Mouse (Mus musculus) lung, postnatal 36 days (tissue): ENCODE results near the gene Kif23.

Experiments
- DNase-seq: peaks from one replicate; pipeline ENCODE4 v3.0.0; 2022; ENCODE audit warnings: mixed read lengths

The Kif23 gene

DNA sequence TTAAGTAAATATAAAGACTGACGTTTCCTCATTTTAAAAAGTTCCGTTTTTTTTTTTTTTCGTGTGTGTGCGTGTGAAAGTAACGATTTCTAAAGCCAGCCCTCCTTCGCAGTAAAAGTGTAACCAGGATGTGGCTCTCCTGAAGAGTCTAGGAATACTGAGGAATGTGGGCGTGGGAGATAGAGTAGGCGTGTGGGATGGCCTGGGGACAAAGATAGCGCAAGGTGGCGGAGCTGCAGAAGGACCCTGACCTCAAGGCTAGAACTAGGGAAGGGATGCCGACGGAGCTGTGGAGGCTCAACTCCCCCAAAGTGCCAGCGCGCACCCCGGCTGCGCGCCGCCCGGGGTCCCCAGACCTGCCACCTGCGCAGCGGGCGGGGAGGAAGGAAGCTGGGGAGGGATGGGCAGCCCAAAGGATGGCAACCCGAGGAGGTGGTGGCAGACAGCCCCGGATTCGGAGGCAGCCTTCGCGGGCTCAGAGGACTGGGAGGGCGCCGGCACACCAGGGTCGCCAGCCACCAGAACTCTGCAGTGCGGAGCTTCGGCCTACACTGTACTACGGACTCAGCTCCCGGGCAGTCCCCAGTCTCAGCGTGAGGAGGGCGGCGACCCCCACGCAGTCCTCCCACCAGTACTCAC, 482 bp downstream of the Kif23 start:
- peak; percentile 25 for DNase-seq

DNA sequence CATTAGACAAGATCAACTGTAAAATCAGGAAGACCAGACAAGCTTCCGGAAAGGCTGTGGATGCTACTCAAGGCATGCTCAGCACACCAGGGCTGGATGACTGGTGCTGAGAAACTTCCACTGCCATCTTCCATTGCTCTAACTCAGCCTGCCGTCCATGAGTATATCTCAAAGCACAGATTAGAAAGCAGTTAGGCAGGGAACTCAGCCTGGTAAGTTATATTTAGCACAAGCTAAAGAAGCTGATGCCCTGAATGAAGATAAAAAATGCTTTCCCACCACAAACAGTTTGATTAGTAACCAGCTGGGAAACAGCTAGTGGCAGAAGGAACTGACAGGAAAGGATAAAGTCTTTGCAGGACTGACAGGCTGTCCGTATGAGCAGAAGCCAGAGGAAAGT, 5.5 kb downstream of the Kif23 start:
- DNase-seq: no peak

DNA sequence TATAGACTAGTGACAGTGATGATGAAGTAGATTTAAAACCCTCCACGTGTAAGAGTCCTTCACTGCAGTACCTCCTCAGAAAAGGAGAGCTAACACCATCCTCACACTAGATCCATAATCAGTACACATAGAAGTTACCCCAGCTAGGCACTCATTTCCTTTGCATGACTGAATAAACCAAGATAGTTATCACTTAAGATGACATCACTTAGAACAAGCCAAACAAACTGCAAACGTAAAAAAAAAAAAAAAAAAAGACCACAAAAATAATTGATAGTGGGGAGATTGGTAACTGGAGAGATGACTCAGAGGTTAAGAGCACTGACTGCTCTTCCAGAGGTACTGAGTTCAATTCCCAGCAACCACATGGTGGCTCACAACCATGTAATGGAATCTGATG, 13.2 kb downstream of the Kif23 start:
- no peak for DNase-seq

DNA sequence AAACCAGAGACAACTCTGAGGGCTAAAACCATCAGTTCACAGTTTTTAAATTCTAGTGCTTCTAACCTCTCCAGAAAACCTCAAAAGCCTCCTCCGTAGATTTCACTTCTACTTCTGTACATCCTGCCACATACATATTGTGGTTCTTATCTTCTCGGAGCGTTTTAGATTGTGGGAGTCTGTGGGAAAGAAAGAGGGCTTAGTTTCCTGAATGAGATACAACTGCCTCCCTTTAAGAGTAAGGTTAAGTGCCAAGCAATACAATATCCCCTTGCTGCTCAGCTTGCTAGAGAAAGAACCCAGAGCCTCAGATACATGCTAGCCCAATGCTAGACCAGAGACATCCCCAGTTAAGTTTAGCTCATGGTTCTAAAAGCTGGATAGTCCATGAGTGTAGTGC, 14.6 kb downstream of the Kif23 start:
- no peak for DNase-seq

DNA sequence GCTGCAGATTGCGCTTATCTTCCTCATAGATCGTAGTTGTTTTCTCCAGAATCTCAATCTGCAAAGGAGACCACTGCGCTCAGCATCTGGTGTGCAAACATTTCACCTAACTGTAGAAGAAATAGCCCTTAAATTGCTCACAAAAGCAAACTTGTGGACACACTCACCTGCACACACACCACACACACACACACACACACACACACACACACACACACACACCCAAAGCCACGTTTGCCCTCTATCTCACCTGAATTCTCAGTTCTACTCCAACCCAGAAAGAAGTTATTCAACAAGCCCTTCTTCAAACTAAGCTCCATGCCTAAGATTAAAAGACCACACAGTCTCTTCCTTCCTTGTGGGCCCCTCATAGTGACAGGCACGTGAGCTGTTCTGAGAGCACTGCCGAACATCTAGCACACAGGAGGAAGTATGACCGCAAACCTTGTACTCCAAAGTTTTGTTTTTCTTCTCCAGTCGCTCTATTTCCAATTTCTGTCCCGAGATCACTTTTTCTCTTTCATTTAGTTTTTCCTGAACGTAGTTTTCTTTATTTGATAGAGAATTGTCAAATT, 21.4 kb downstream of the Kif23 start:
- no peak for DNase-seq

DNA sequence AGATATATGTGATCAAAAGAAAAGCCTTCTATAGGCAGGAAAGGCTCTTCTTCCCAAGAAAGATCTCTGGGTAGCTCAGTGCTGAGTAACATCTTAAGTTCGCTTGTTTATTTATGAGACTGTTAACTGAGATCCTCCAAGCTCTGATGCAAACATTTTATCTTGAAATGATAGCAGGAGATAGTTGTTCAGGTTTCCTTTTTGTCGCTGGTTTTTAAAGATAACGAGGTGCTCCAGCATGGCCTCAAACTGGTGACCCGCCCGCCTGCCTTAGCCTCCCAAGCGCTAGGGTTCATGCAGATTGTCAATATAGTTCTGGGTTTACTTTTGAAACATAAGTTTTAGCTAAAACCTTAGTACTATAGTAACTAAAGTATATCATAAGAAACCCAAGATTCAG, 26.2 kb downstream of the Kif23 start:
- DNase-seq: no peak

DNA sequence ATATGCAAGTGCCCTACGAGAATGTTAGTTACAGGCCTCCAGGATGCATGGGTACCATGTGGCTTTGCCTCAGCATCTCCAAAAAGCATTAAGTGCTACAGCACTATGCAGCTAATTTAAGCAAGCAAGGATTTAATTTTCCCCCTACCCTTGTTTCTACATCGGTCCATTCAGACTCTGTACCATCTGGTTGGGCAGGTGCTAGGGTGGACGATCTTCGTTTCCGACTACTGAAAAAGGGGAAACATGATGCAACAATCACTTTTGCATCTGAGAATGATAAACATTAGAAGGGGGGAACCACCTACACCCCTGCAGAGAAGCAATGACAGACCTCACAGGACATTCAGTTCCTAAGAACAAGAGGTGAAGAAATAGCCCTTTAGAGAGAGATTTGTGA, 27.1 kb downstream of the Kif23 start:
- DNase-seq: no peak

DNA sequence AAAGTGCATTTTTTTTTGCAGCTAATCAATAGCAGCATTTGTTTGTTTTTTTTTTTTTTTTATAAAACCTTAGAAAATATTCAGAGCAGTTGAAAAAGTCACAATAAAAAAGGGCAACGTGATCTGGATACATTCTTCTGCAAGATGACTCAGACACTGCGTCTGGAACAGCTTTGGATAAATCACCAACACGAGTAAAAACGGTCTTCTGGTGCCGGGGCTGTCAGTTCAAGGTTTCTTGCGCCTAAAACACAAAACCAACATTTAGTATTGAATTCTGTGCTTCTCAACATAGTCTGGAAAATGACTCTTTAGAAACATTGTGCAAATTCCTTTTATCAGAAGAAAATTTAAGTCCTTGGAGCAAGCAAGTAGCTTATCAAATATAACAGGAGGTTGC, 29.1 kb downstream of the Kif23 start:
- no peak for DNase-seq

DNA sequence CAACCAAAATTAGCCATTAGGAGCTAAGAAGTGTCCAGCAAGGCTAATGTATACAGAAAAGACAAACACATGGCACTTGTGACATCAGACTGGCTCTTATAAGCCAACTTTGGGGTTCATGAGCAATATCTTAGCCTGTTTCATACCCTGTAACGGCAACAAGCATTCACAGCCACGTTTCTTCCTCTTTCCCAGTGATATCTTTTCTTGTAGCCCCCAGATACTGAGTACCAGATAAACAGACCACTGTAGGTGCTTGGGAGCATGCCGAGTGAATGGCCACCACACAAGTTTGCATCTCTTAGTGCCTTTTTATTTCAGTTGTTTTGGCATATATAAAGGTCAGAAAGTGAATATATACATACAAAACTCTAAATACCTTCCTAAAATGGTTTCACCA, 29.6 kb downstream of the Kif23 start:
- DNase-seq: no peak

DNA sequence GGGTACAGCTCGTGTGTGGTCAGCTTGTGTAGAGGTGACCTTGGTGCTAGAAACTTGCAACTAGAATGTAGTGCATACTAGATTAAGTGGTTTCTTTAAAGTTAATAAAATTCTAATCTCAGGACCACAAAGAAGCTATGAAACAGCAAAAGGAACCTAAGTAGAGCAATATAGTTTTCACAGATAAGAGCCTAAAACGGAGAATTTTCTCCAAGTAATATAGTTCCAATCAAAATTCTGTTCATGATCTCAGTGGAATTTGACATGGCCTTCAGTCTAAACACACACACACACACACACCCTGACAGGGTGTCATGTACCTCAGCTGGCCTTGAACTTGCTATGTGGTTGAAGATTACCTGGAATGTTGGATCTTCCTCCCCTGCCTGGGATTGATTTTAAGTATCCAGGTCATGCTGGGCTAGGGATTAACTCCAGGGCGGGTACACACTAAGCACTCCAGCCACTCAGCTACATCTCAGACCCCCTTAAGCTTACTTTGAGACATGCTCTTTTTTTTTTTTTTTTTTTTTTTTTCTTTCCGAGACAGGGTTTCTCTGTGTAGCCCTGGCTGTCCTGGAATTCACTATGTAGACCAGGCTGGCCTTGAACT, 31.1 kb downstream of the Kif23 start:
- no peak for DNase-seq

DNA sequence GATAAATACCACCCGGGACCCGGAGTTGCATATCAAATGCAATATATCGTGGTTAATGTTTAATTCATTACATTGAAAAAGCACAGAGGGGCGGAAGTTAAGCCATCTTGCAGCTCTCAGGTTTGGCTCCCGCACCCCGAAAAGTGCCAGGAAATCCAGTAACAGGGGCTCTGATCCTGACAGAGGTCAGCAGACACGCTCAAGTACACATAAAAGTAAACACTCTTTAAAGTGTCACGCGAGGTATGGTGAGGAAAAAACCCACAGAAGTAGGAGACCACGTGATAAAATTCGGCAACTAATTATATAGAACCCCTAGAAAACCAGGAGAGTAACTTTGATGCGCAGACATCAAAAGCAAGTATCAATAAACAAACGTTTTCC, 31.7 kb downstream of the Kif23 start:
- peak; percentile 15 for DNase-seq

DNA sequence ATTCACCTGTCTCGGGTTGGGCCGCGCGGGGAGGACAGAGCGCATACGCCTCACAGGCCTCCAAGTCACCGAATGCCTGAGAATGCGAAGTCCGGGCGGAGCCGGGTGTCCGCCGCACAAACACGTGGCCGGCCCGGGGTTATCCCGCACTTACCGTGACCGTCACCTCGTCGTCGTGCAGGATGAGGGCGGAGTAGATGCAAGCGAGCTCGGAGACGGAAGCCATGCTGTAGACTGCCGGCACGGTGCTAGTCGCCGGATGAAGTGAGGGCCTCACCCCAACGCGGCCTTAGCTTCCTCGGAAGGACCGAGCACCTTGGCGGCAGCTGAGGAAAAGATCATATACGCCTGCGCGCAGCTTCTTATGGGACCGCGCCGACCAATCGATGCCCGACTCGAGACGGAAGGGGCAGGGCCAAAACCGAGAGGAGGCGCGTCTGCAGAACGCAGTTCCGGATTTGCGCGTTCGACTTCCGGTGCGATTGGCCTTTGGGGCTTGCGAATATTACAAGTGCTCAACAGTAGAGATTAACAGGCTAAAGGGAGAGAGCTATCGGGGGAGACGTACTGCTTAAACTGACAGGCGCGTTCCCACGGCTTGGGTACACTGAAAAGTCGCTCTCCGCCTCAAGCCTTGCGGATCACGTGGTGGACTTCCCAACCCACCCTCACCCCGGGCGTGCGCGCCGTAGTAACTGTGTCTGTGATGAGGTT, 32.2 kb downstream of the Kif23 start, which contains the start of gene Rplp1:
TSS of gene Rplp1 (minus strand) at position 340 of the 714 bp plus-strand sequence.
- DNase-seq: peak; percentile 99

DNA sequence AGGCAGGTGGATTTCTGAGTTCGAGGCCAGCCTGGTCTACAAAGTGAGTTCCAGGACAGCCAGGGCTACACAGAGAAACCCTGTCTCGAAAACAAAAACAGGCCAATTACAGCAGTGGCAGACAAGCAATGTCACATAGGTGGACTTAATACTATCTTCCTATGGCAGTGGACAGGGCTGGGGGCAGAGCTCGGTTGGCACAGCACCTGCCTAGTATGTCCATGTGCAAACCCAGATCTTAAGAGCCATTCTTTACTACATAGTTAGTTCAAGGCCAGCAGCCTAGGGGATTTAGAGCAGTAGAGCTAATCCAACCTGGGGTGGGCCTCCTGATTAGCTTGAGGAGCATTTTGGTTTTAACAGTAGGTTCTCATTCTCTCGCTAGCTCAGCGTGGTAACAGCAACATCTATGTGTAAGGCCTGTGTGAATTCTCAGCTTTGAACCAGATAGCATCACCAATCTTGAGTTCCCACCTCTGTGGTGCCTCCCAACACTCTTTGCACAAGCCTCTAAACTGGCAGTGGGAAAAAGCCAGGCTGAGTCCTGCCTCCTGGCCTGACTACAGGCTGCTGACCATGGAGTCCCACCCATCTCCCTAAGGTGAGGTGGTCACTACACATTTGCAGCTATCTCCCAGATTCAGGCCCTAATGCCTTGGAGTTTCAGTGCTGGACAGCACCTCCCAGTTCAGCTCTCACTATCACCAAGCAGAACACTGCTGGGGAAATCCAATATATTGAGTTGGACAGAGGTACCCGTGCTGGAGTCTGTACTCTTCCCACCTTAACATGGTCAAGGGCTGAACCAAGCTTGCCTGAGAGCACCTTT, 35.1 kb downstream of the Kif23 start:
- DNase-seq: no peak

DNA sequence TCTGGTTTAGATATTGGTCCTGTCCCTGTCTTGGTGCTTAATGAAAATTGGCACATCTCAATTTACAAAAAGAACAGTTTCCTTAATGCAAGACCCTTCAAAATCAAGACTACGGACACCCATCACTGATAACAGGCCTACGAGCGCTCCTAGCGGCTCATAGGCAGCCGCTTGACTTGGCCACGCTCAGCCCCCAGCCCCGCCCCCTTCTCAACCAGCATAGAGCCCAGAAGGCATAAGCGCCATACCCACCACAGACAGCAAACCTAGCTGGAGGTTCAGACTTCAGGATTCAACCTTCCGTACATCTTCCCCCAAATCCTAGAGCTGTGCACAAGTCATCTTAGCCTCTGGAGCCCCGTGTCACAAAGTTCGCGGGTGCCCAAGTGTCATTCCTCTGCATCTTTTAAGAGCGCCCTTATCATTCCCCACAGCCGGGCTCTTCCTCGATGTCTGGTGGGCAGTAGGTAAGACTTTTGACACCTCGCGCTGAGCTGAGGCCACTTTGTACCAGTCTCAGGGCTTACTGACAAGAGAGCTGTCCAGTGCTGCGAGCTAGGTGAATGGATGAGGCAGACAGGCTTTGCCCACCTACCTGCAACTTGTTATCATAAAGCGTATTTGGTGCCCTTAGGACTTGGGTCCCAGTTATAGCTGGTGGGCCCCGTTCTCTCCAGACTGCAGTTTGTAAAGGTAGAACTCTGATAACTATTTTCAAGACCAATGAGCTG, 35.9 kb downstream of the Kif23 start:
- peak; percentile 47 for DNase-seq

DNA sequence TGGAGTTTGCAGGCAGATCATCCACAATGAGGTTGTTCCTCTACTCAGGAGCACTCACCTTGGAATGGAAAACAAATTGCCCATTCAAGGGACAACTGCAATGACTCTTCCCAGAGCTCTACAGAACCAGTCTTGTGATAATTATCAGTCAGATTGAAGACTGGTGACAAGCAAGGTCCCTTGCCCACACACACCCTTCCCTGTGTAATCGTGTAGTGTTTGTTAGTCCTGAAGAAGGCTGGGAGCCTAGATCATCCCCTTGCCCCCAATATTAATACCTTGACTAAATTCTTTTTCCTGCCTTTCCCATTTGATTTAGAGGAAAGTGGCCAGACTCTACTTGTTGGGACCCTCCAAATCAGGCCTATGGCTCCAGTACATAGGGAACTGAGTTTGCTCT, 36.9 kb downstream of the Kif23 start:
- DNase-seq: no peak

DNA sequence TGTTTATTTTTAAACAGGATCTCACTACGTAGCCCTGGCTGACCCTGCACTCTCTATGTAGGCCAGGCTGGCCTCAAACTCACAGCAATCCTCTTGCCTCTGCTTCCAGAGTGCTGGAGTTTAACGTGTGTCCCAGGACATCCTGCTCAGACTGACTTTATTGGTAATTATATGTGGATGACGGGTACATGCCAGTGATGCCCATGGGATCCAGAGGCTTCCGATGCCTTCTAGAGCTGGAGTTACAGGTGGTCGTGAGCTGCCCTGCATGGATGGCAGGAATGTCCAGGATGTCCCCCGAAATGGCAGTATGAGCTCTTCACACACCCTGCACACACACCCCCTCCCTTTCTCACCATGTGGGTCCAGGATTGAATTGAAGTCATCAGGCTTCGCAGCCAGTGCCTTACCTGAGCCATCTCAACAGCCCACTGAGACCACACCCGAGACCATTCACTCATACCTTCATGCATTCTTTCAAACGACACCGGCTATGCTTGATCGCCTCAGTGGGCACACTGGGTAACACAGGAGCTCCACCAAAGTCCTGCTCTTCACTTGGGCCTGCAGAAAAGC, 37.7 kb downstream of the Kif23 start:
- DNase-seq: no peak

DNA sequence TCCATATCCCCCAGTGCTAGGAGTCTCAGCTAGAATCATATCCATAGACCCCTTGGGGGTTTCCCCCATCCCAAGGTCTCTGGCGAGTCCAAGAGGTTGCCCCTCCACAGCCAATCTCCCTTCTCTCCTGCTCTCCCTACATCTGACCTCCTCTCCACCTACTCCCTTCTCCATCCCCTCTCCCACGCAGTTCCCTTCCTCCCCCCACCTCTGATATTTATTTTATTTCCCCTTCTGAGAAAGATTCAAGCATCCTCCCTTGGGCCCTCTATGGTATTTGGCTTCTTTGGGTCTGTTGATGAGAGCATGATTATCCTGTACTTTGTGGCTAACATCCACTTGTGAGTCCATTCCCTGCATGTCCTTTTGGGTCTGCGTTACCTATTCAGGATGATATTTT, 38.2 kb downstream of the Kif23 start:
- DNase-seq: no peak

DNA sequence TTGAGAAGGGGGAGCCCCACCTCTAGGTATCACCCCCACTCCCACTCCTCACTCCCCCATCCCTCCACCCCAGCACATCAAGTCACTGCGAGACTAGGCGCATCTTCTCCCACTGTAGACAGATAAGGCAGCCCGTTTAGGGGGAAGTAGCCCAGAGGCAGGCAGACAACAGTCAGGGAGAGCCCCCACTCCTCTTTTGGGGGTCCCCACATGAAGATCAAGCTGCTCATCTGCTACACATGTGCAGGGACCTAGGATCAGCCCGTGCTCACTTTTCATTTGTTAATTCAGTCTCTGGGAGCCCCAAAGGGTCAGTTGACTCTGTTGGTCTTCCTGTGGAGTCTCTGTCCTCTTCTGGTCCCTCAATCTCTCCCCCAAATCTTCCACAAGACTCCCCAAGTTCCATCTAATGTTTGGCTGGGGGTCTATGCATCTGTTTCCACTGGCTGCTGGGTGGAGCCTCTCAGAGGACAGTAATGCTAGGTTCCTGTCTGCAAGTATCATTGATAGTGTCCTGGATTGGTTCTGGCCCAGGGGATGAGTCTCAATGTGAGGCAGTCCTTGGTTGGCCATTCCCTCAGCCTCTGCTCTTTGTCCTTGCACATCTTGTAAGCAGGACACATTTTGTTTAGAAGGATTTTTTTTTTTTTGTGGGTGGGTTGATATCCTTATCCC, 38.8 kb downstream of the Kif23 start:
- DNase-seq: no peak

DNA sequence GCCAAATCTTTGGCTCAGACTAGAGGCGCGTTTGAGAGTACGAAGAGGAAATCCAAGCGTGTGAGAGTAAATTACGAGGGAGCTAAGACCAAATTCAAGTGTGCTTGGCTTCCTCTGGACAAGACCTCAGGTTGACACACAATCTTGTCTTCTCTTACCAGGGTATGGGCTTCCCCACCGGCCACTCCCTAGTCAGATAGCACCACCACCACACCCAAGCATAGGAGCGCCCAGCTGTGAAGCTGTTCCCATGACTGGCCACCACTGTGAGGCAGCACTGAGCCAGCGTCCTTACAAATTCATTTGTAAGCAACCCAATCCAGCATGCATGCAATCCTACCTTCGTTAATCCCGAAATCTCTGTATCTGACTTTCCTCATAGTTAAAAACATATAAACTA, 39.7 kb downstream of the Kif23 start:
- peak; percentile 78 for DNase-seq

DNA sequence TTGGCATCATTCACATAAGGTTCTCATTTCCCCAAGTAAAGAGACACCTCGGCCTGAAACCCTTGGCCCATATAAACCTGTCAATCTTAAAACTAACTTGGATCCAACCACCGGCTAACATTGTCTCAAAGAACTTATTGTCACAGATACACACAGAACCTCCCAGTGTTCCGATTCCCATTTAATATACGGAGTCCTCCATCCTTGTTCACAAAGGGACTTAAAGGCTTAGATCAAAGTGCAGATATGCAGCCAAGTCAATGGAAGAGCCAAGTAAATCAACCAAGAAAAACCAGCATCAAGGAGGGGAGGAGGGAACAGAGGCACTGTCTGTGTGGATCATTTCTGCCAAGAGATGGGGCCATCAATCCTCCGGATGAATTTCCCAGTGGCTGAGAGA, 41.0 kb downstream of the Kif23 start:
- DNase-seq: no peak

DNA sequence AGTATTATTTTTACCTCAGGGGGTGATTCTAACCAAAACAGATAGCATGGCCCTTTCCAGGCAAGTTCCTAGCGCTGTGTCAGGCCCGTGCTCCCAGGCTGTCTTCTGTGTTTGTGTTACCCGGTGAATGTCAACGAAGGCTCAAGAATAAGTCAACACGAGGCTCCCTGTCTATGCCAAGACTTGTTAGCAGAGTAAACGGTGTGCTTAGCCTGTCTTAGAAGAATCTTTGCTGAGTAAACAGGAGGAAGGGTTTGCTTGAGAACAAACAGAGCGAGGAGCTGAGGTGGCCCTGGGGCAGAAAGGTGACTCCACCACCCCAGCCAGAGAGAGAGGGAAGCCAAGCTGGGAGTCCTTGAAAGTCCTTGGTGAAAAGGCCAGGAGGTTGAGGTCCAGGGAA, 42.4 kb downstream of the Kif23 start:
- DNase-seq: peak; percentile 55
